Mouse (Mus musculus): ENCODE results near the gene Inka2.

- TF ChIP-seq CTCF (IDR thresholded peaks at IDR 0.05; ENCODE audit: control insufficient read depth, insufficient read depth, insufficient read length) (no peak), USF1 (IDR thresholded peaks at IDR 0.05; ENCODE audit: low read depth) (no peak), MYOG (IDR thresholded peaks at IDR 0.05; ENCODE audit: control insufficient read depth, extremely low read depth, insufficient read length) (no peak), MAX (IDR thresholded peaks at IDR 0.05) (no peak), CEBPB (IDR thresholded peaks at IDR 0.05; ENCODE audit: low read depth) (no peak)
Observed at GRCm38 (mm10) chr3:105736148-105736547, 31.7 kb downstream of the Inka2 start.

Measured in C2C12 (cell line).